Mouse (Mus musculus): ENCODE results near the gene Hivep3. TPM values are rescaled to one million over a fixed set of nuclear protein-coding genes. Genes with fewer than 3 reads are reported as not detected.

Hivep3 gene
- polyA plus RNA-seq, 1 experiment from 2014 or later: 17.1 TPM

GRCm38 (mm10) chr4:119721531-119721930 is 12.1 kb upstream of the Hivep3 start:
- Histone ChIP-seq H3K27ac (replicated peaks; ENCODE audit: low read depth, low read length) (no peak overlapping the region), H3K4me3 (replicated peaks; ENCODE audit: low read depth, low read length) (no peak overlapping the region), H3K36me3 (ENCODE audit: control insufficient read depth, insufficient read depth, low read length) (no peaks in the 10 kb centered on the region), H3K4me1 (ENCODE audit: control insufficient read depth, insufficient read depth, low read length) (no peaks in the 10 kb centered on the region), H3K9ac (replicated peaks; ENCODE audit: low read length) (no peak overlapping the region), H3K9me3 (ENCODE audit: control insufficient read depth, low read length) (no peaks in the 10 kb centered on the region), H3K27me3 (ENCODE audit: control insufficient read depth, insufficient read depth, low read length) (no peaks in the 10 kb centered on the region), H3K4me2 (ENCODE audit: low read length) (no peak overlapping the region)
- DNase-seq (peak; percentile 39), ATAC-seq (ENCODE audit: low FRiP score, low TSS enrichment) (no peak)
- WGBS: 63% methylated on average over 3 of the region's 3 CpGs

GRCm38 (mm10) chr4:119726074-119726473 is 7.5 kb upstream of the Hivep3 start:
- H3K4me1 ChIP-seq (ENCODE audit: control insufficient read depth, insufficient read depth, low read length): no peaks in the 10 kb centered on the region
- no peaks in the 10 kb centered on the region for H3K27me3 ChIP-seq (ENCODE audit: control insufficient read depth, insufficient read depth, low read length)
- H3K36me3 ChIP-seq (ENCODE audit: control insufficient read depth, insufficient read depth, low read length): no peaks in the 10 kb centered on the region
- no peak for DNase-seq
- no peak overlapping the region for H3K4me3 ChIP-seq (replicated peaks; ENCODE audit: low read depth, low read length)
- no peak overlapping the region for H3K27ac ChIP-seq (replicated peaks; ENCODE audit: low read depth, low read length)
- H3K9me3 ChIP-seq (ENCODE audit: control insufficient read depth, low read length): no peaks in the 10 kb centered on the region
- no peak overlapping the region for H3K4me2 ChIP-seq (ENCODE audit: low read length)
- no peak for ATAC-seq (ENCODE audit: low FRiP score, low TSS enrichment)
- H3K9ac ChIP-seq (replicated peaks; ENCODE audit: low read length): no peak overlapping the region
- 73% methylated on average over 5 of the region's 5 CpGs for WGBS

- ATAC-seq (ENCODE audit: low FRiP score, low TSS enrichment): no peak
- Histone ChIP-seq H3K36me3 (ENCODE audit: control insufficient read depth, insufficient read depth, low read length) (no peaks in the 10 kb centered on the region), H3K9ac (replicated peaks; ENCODE audit: low read length) (no peak overlapping the region), H3K27me3 (ENCODE audit: control insufficient read depth, insufficient read depth, low read length) (no peaks in the 10 kb centered on the region), H3K9me3 (ENCODE audit: control insufficient read depth, low read length) (no peaks in the 10 kb centered on the region), H3K4me3 (replicated peaks; ENCODE audit: low read depth, low read length) (no peak overlapping the region), H3K4me1 (ENCODE audit: control insufficient read depth, insufficient read depth, low read length) (no peaks in the 10 kb centered on the region), H3K27ac (replicated peaks; ENCODE audit: low read depth, low read length) (no peak overlapping the region), H3K4me2 (ENCODE audit: low read length) (no peak overlapping the region)
- WGBS: 79% methylated on average over 2 of the region's 2 CpGs
- no peak for DNase-seq
Measured at GRCm38 (mm10) chr4:119727871-119728270, 5.7 kb upstream of the Hivep3 start.

GRCm38 (mm10) chr4:119733942-119734341 is 358 bp downstream of the Hivep3 start:
- Histone ChIP-seq H3K4me3 (replicated peaks; ENCODE audit: low read depth, low read length) (peak overlapping the region; percentile 83), H3K9ac (replicated peaks; ENCODE audit: low read length) (peak overlapping the region; percentile 69), H3K9me3 (ENCODE audit: control insufficient read depth, low read length) (no peaks in the 10 kb centered on the region), H3K27ac (replicated peaks; ENCODE audit: low read depth, low read length) (peak overlapping the region; percentile 74; the same call in 1 of the 2 replicates), H3K27me3 (ENCODE audit: control insufficient read depth, insufficient read depth, low read length) (peaks cover 15% of the 10 kb centered on the region), H3K4me2 (ENCODE audit: low read length) (peak overlapping the region; percentile 97), H3K4me1 (ENCODE audit: control insufficient read depth, insufficient read depth, low read length) (no peaks in the 10 kb centered on the region), H3K36me3 (ENCODE audit: control insufficient read depth, insufficient read depth, low read length) (no peaks in the 10 kb centered on the region)
- DNase-seq (peak; percentile 45), ATAC-seq (ENCODE audit: low FRiP score, low TSS enrichment) (peak; percentile 48)
- 1% methylated on average over 42 of the region's 44 CpGs for WGBS

GRCm38 (mm10) chr4:119734352-119734751 is 768 bp downstream of the Hivep3 start:
- no peak overlapping the region for H3K27ac ChIP-seq (replicated peaks; ENCODE audit: low read depth, low read length)
- DNase-seq (peak; percentile 25), ATAC-seq (ENCODE audit: low FRiP score, low TSS enrichment) (no peak)
- no peaks in the 10 kb centered on the region for H3K9me3 ChIP-seq (ENCODE audit: control insufficient read depth, low read length)
- no peaks in the 10 kb centered on the region for H3K36me3 ChIP-seq (ENCODE audit: control insufficient read depth, insufficient read depth, low read length)
- peak overlapping the region; percentile 97 for H3K4me2 ChIP-seq (ENCODE audit: low read length)
- H3K27me3 ChIP-seq (ENCODE audit: control insufficient read depth, insufficient read depth, low read length): peaks cover 15% of the 10 kb centered on the region
- WGBS: 25% methylated on average over 4 of the region's 4 CpGs
- no peaks in the 10 kb centered on the region for H3K4me1 ChIP-seq (ENCODE audit: control insufficient read depth, insufficient read depth, low read length)
- H3K9ac ChIP-seq (replicated peaks; ENCODE audit: low read length): peak overlapping the region; percentile 69
- H3K4me3 ChIP-seq (replicated peaks; ENCODE audit: low read depth, low read length): peak overlapping the region; percentile 83

GRCm38 (mm10) chr4:119738641-119739040 is 5.1 kb downstream of the Hivep3 start:
- 71% methylated on average over 4 of the region's 4 CpGs for WGBS
- Histone ChIP-seq H3K27ac (replicated peaks; ENCODE audit: low read depth, low read length) (no peak overlapping the region), H3K4me1 (ENCODE audit: control insufficient read depth, insufficient read depth, low read length) (no peaks in the 10 kb centered on the region), H3K27me3 (ENCODE audit: control insufficient read depth, insufficient read depth, low read length) (peaks cover 15% of the 10 kb centered on the region), H3K4me3 (replicated peaks; ENCODE audit: low read depth, low read length) (no peak overlapping the region), H3K4me2 (ENCODE audit: low read length) (no peak overlapping the region), H3K9me3 (ENCODE audit: control insufficient read depth, low read length) (no peaks in the 10 kb centered on the region), H3K9ac (replicated peaks; ENCODE audit: low read length) (no peak overlapping the region), H3K36me3 (ENCODE audit: control insufficient read depth, insufficient read depth, low read length) (no peaks in the 10 kb centered on the region)
- ATAC-seq (ENCODE audit: low FRiP score, low TSS enrichment) (no peak), DNase-seq (no peak)

GRCm38 (mm10) chr4:119739301-119740062 is 5.9 kb downstream of the Hivep3 start:
- no peak for ATAC-seq (ENCODE audit: low FRiP score, low TSS enrichment)
- no peaks in the 10 kb centered on the region for H3K4me1 ChIP-seq (ENCODE audit: control insufficient read depth, insufficient read depth, low read length)
- H3K27me3 ChIP-seq (ENCODE audit: control insufficient read depth, insufficient read depth, low read length): peaks cover 15% of the 10 kb centered on the region
- WGBS: 43% methylated on average over 9 of the region's 9 CpGs
- H3K9ac ChIP-seq (replicated peaks; ENCODE audit: low read length): no peak overlapping the region
- no peaks in the 10 kb centered on the region for H3K9me3 ChIP-seq (ENCODE audit: control insufficient read depth, low read length)
- no peak overlapping the region for H3K4me2 ChIP-seq (ENCODE audit: low read length)
- no peak for DNase-seq
- H3K36me3 ChIP-seq (ENCODE audit: control insufficient read depth, insufficient read depth, low read length): no peaks in the 10 kb centered on the region
- no peak overlapping the region for H3K4me3 ChIP-seq (replicated peaks; ENCODE audit: low read depth, low read length)
- H3K27ac ChIP-seq (replicated peaks; ENCODE audit: low read depth, low read length): no peak overlapping the region

- no peak overlapping the region for H3K4me2 ChIP-seq (ENCODE audit: low read length)
- no peak overlapping the region for H3K27ac ChIP-seq (replicated peaks; ENCODE audit: low read depth, low read length)
- H3K9ac ChIP-seq (replicated peaks; ENCODE audit: low read length): no peak overlapping the region
- WGBS: 90% methylated on average over 2 of the region's 2 CpGs
- no peaks in the 10 kb centered on the region for H3K27me3 ChIP-seq (ENCODE audit: control insufficient read depth, insufficient read depth, low read length)
- DNase-seq (no peak), ATAC-seq (ENCODE audit: low FRiP score, low TSS enrichment) (no peak)
- H3K4me3 ChIP-seq (replicated peaks; ENCODE audit: low read depth, low read length): no peak overlapping the region
- no peaks in the 10 kb centered on the region for H3K4me1 ChIP-seq (ENCODE audit: control insufficient read depth, insufficient read depth, low read length)
- no peaks in the 10 kb centered on the region for H3K9me3 ChIP-seq (ENCODE audit: control insufficient read depth, low read length)
- no peaks in the 10 kb centered on the region for H3K36me3 ChIP-seq (ENCODE audit: control insufficient read depth, insufficient read depth, low read length)
Measured at GRCm38 (mm10) chr4:119748341-119748740, 14.8 kb downstream of the Hivep3 start.

GRCm38 (mm10) chr4:119750157-119750556 is 16.6 kb downstream of the Hivep3 start:
- H3K4me1 ChIP-seq (ENCODE audit: control insufficient read depth, insufficient read depth, low read length): no peaks in the 10 kb centered on the region
- 50% methylated on average over 4 of the region's 4 CpGs for WGBS
- no peaks in the 10 kb centered on the region for H3K36me3 ChIP-seq (ENCODE audit: control insufficient read depth, insufficient read depth, low read length)
- H3K27me3 ChIP-seq (ENCODE audit: control insufficient read depth, insufficient read depth, low read length): no peaks in the 10 kb centered on the region
- H3K9ac ChIP-seq (replicated peaks; ENCODE audit: low read length): no peak overlapping the region
- ATAC-seq (ENCODE audit: low FRiP score, low TSS enrichment) (no peak), DNase-seq (no peak)
- no peak overlapping the region for H3K4me3 ChIP-seq (replicated peaks; ENCODE audit: low read depth, low read length)
- H3K9me3 ChIP-seq (ENCODE audit: control insufficient read depth, low read length): 0 out of 2 replicates have a peak, but pooled peaks cover 4% of the 10 kb centered on the region
- no peak overlapping the region for H3K27ac ChIP-seq (replicated peaks; ENCODE audit: low read depth, low read length)
- H3K4me2 ChIP-seq (ENCODE audit: low read length): no peak overlapping the region

Measured in midbrain, embryonic 14.5 days (tissue).